Mouse (Mus musculus): ENCODE measurements around the gene Ccdc116. TPM values are rescaled to one million over a fixed set of nuclear protein-coding genes. Genes with fewer than 3 reads are reported as not detected.
A peak's percentile ranks its signal among the peaks of the same experiment; 100 is the strongest.
"Not testable (repeated sequence)": the region's sequence is repeated elsewhere in the genome, so short reads cannot be mapped to it uniquely, and the experiment has no call there.

Gene Ccdc116
- 1 to 10 TPM in 1 of 3 experiments, under 1 TPM in 2; 0.57 to 1.1 (median 0.70) TPM for polyA plus RNA-seq (2017; shearing (Covaris generic))

GRCm38 (mm10) chr16:17146772-17147235, at the start of gene Ccdc116:
Gene Ccdc116, minus strand, starts transcription at chr16:17147229.
- ATAC-seq, result peak; percentile 91

GRCm38 (mm10) chr16:17193823-17194222, 46.8 kb upstream of the Ccdc116 start:
- ATAC-seq, result no peak

GRCm38 (mm10) chr16:17185475-17185874, 38.4 kb upstream of the Ccdc116 start:
- no peak for ATAC-seq

- no peak for ATAC-seq
Measured at GRCm38 (mm10) chr16:17183003-17183402, 36.0 kb upstream of the Ccdc116 start.

- ATAC-seq, result no peak
Measured at GRCm38 (mm10) chr16:17182136-17182535, 35.1 kb upstream of the Ccdc116 start.

GRCm38 (mm10) chr16:17181382-17181781, 34.4 kb upstream of the Ccdc116 start:
- no peak for ATAC-seq

GRCm38 (mm10) chr16:17179706-17180105, 32.7 kb upstream of the Ccdc116 start:
- ATAC-seq, result no peak

- ATAC-seq, result no peak
Measured at GRCm38 (mm10) chr16:17177623-17178170, 30.7 kb upstream of the Ccdc116 start.

GRCm38 (mm10) chr16:17175765-17176164, 28.7 kb upstream of the Ccdc116 start:
- no peak for ATAC-seq

- no peak for ATAC-seq
Measured at GRCm38 (mm10) chr16:17168049-17168448, 21.0 kb upstream of the Ccdc116 start.

GRCm38 (mm10) chr16:17167179-17167578, 20.1 kb upstream of the Ccdc116 start:
- ATAC-seq, result no peak

- ATAC-seq, result not testable (repeated sequence)
Measured at GRCm38 (mm10) chr16:17165478-17165877, 18.4 kb upstream of the Ccdc116 start.

GRCm38 (mm10) chr16:17154346-17154745, 7.3 kb upstream of the Ccdc116 start:
- no peak for ATAC-seq

GRCm38 (mm10) chr16:17151874-17152273, 4.8 kb upstream of the Ccdc116 start:
- ATAC-seq, result no peak

- ATAC-seq, result no peak
Measured at GRCm38 (mm10) chr16:17150520-17151258, 3.7 kb upstream of the Ccdc116 start.

- ATAC-seq, result no peak
Measured at GRCm38 (mm10) chr16:17148084-17148483, 1.1 kb upstream of the Ccdc116 start.

- ATAC-seq, result peak; percentile 51
Measured at GRCm38 (mm10) chr16:17147391-17147929, 431 bp upstream of the Ccdc116 start.

- no peak for ATAC-seq
Measured at GRCm38 (mm10) chr16:17144339-17144738, 2.7 kb downstream of the Ccdc116 start, which contains the start of gene Ydjc. Gene Ydjc, plus strand, starts transcription at chr16:17144621.

GRCm38 (mm10) chr16:17137355-17137754, 9.7 kb downstream of the Ccdc116 start:
- no peak for ATAC-seq

GRCm38 (mm10) chr16:17132906-17133200, 14.2 kb downstream of the Ccdc116 start:
- ATAC-seq, result no peak

- peak; percentile 96 for ATAC-seq
Measured at GRCm38 (mm10) chr16:17132089-17132905, 14.7 kb downstream of the Ccdc116 start, which contains the start of gene Sdf2l1. Gene Sdf2l1, minus strand, starts transcription at chr16:17132383.

- peak; percentile 41 for ATAC-seq
Measured at GRCm38 (mm10) chr16:17131191-17132088, 15.6 kb downstream of the Ccdc116 start.

Data from inflammation-experienced regulatory T-cells, adult 6 months (primary cell).